Mouse (Mus musculus) testis, adult 2 months (tissue): ENCODE results near the gene Exosc5.

Experiments used
- CTCF ChIP-seq: fragments of 200-500 bp; IDR thresholded peaks from 2 replicates; pipeline ENCODE4 v1.5.1; 2012; ENCODE audit warnings: low read depth, mild to moderate bottlenecking, inconsistent platforms, low read length, moderate library complexity; ENCODE audit not compliant: control insufficient read depth, insufficient read depth, insufficient replicate concordance
- POLR2A ChIP-seq: fragments of 200-500 bp; IDR thresholded peaks from 2 replicates; pipeline ENCODE4 v1.6.1; 2012; ENCODE audit warnings: low read depth, mild to moderate bottlenecking, inconsistent platforms, low read length, moderate library complexity; ENCODE audit not compliant: control insufficient read depth

DNA sequence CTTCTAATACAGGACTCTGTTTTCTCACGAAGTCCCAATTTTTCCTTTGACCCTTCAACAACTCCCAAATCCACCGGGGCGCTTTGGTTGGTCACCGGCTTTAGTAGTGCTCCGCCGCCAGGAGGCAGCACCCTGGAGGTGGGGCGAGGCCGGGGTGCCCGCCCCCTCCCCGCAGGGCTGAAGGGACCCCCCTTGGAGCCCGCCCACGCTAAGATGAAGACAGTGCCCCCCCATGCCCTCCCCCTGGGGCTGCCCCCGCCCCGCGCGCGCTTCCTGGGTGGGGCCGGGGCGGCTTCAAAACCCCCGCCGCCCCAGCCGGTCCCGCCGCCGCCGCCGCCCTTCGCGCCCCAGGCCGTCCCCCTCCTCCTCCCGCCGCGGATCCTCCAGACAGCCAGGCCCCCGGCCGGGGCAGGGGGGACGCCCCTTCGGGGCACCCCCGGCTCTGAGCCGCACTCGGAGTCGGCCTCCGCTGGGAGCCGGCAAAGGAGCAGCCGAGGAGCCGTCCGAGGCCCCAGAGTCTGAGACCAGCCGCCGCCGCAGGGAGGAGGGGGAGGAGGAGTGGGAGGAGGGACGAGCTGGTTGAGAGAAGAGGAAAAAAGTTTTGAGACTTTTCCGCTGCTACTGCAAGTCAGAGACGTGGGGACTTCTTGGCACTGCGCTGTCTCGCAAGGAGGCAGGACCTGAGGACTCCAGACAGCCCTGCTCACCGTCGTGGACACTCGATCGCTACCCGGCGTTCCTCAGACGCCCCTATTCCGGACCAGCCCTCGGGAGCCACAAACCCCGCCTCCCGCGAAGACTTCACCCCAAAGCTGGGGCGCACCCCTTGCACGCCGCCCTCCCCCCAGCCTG lies 27.9 kb downstream of the Exosc5 start, which contains the start of gene Tgfb1:
- TF ChIP-seq POLR2A (no peak; the same call in none of the 2 replicates), CTCF (peak; percentile 34; the same call in 1 of the 2 replicates)
